ENCODE assay signal across 10 mouse cellular contexts in genomic region chr16:21996402-21996801, GRCm38 (mm10). TPM values are rescaled to one million over a fixed set of nuclear protein-coding genes. Genes with fewer than 3 reads are reported as not detected.
DNase-seq lines count a peak whose midpoint lies in the region; ATAC-seq and TF ChIP-seq lines count a peak whose summit lies in the region.
"Had no signal": no experiment of that assay in that cellular context is flagged by ENCODE, and none has a peak within 500 bp of the region (broad histone marks: within the 10 kb centered on the region; RNA-seq: fewer than 3 reads in every experiment).

No protein-coding gene starts in this region.

- ATAC-seq in liver, embryonic 13.5 days (ENCODE audit: low read depth) = peak; percentile 74

- H3K4me2 ChIP-seq in liver, embryonic 13.5 days = peak overlapping the region; percentile 58

- no peak for TF ChIP-seq CTCF in E14TG2a.4 (conservative IDR thresholded peaks at IDR 0.05; ENCODE audit: low read length)

- H3K36me3 ChIP-seq in E14TG2a.4 (ENCODE audit: insufficient read depth, low read length) = no peaks in the 10 kb centered on the region
- no peaks in the 10 kb centered on the region for H3K36me3 ChIP-seq in liver, embryonic 13.5 days
- H3K36me3 ChIP-seq: G1E had no signal

- 0 out of 2 replicates have a peak overlapping the region, but pooled peaks have one; percentile 18 for H3K4me3 ChIP-seq in E14TG2a.4 (replicated peaks; ENCODE audit: low read length)
- peak overlapping the region; percentile 14; the same call in 1 of the 2 replicates for H3K4me3 ChIP-seq in liver, embryonic 13.5 days (replicated peaks)

- DNase-seq in c-Kit-positive CD71-positive TER-119-positive erythroid progenitor cells, embryonic 14.5 days (ENCODE audit: low spot score) = peak; percentile 40
- DNase-seq in liver, embryonic 13.5 days = peak; percentile 16
- peak; percentile 47 for DNase-seq in lung, postnatal 36 days
- no peak for DNase-seq in spleen, postnatal 14 days (ENCODE audit: low spot score in 2 of 2)
- DNase-seq in thymus, postnatal 4 days = no peak
- no peak for DNase-seq in gastrocnemius, postnatal 25 days
- DNase-seq: kidney, postnatal 25 days; right cerebral cortex, postnatal 25 days had no signal

- H3K4me1 ChIP-seq in E14TG2a.4 (replicated peaks; ENCODE audit: low read depth, low read length) = peaks cover 55% of the 10 kb centered on the region
- peaks cover 38% of the 10 kb centered on the region for H3K4me1 ChIP-seq in liver, embryonic 13.5 days (replicated peaks)

- H3K9me3 ChIP-seq in E14TG2a.4 (ENCODE audit: low read length) = no peaks in the 10 kb centered on the region
- no peaks in the 10 kb centered on the region for H3K9me3 ChIP-seq in liver, embryonic 13.5 days (replicated peaks)
- H3K9me3 ChIP-seq: G1E had no signal

- no peaks in the 10 kb centered on the region for H3K27me3 ChIP-seq in E14TG2a.4 (ENCODE audit: insufficient read depth, low read length)
- no peaks in the 10 kb centered on the region for H3K27me3 ChIP-seq in liver, embryonic 13.5 days

- peak overlapping the region; percentile 54 for H3K9ac ChIP-seq in liver, embryonic 13.5 days

- 21% methylated on average over 4 of the region's 4 CpGs for WGBS in liver, embryonic 13.5 days (ENCODE audit: insufficient replicate concordance)

- H3K27ac ChIP-seq in liver, embryonic 13.5 days = peak overlapping the region; percentile 87

RNA-seq across cellular contexts. Expression of gene Liph, which starts 0.9 kb away (rescaled TPM):
- 1.3 and 1.8 TPM in 2 replicates for polyA plus RNA-seq in liver, embryonic 13.5 days (2015; fragmentation: Nextera tagmentation; extraction: Ambion mirVana)
- not detected for total RNA-seq in gastrocnemius, postnatal 25 days (2021)
- polyA plus RNA-seq: G1E had no signal

RNA-seq across cellular contexts. Expression of gene Senp2, which starts 12.9 kb away (rescaled TPM):
- 35.2 and 44.1 TPM in 2 replicates for polyA plus RNA-seq in liver, embryonic 13.5 days (2015; fragmentation: Nextera tagmentation; extraction: Ambion mirVana)
- total RNA-seq in gastrocnemius, postnatal 25 days (2021) = 10 to 100 TPM; 22.9 to 27.3 TPM

RNA-seq across cellular contexts. Expression of gene Tmem41a, which starts 49.0 kb away (rescaled TPM):
- polyA plus RNA-seq in liver, embryonic 13.5 days (2015; fragmentation: Nextera tagmentation; extraction: Ambion mirVana) = 27.2 and 31.1 TPM in 2 replicates
- 1 to 10 TPM; 3.8 to 5.4 TPM for total RNA-seq in gastrocnemius, postnatal 25 days (2021)

Comparison
In these comparisons a context has a peak if more than half of its experiments do, and no peak if none do; other contexts are left out.
1. DNase-seq: peak in c-Kit-positive CD71-positive TER-119-positive erythroid progenitor cells, embryonic 14.5 days (single experiment), liver, embryonic 13.5 days (single experiment) and lung, postnatal 36 days (single experiment); none in spleen, postnatal 14 days (0 of 2), thymus, postnatal 4 days (single experiment) and gastrocnemius, postnatal 25 days (single experiment).